Mouse (Mus musculus) embryonic facial prominence, embryonic 10.5 days (tissue): Measurements from ENCODE around the gene 2810004N23Rik. TPM values are rescaled to one million over a fixed set of nuclear protein-coding genes. Genes with fewer than 3 reads are reported as not detected.

Experiments
- DNase-seq: peaks from one replicate; pipeline ENCODE4 v3.0.0-alpha.2; 2017; ENCODE audit warnings: low spot score
- H3K27ac ChIP-seq: fragments of 300-500 bp; sonication (generic); replicated peaks from 2 replicates; pipeline ENCODE4 v1.5.1; 2016; ENCODE audit warnings: mild to moderate bottlenecking
- H3K27me3 ChIP-seq: fragments of 300-500 bp; sonication (generic); replicated peaks from 2 replicates; pipeline ENCODE4 v1.6.1; 2016; ENCODE audit warnings: low read depth, mild to moderate bottlenecking; ENCODE audit not compliant: poor library complexity, severe bottlenecking
- H3K36me3 ChIP-seq: fragments of 300-500 bp; sonication (generic); replicated peaks from 2 replicates; pipeline ENCODE4 v1.6.1; 2016; ENCODE audit warnings: mild to moderate bottlenecking, moderate library complexity
- H3K4me1 ChIP-seq: fragments of 300-500 bp; sonication (generic); 2 replicates; pipeline ENCODE4 v1.6.1; 2016
- H3K4me3 ChIP-seq: fragments of 300-500 bp; sonication (generic); 2 replicates; pipeline ENCODE4 v1.5.1; 2016; ENCODE audit warnings: mild to moderate bottlenecking, moderate library complexity
- H3K9me3 ChIP-seq: fragments of 300-500 bp; sonication (generic); 2 replicates; pipeline ENCODE4 v1.6.1; 2016; ENCODE audit warnings: mild to moderate bottlenecking
- WGBS: fragments of 180-500 bp; shearing (Covaris S2); methylation state at CpG from one replicate; pipeline ENCODE4 v1.1.7; 2016; 5-methylcytosine and 5-hydroxymethylcytosine counted together
- polyA plus RNA-seq: library from polyadenylated mRNA; unstranded; fragments of >200 nt; fragmentation: Nextera tagmentation; extraction: Ambion mirVana; gene quantifications from 2 replicates; pipeline ENCODE4 v1.2.1, GENCODE M21; 2016

The 2810004N23Rik gene
- polyA plus RNA-seq, 1 experiment from 2014 or later, result 82.2 TPM

DNA sequence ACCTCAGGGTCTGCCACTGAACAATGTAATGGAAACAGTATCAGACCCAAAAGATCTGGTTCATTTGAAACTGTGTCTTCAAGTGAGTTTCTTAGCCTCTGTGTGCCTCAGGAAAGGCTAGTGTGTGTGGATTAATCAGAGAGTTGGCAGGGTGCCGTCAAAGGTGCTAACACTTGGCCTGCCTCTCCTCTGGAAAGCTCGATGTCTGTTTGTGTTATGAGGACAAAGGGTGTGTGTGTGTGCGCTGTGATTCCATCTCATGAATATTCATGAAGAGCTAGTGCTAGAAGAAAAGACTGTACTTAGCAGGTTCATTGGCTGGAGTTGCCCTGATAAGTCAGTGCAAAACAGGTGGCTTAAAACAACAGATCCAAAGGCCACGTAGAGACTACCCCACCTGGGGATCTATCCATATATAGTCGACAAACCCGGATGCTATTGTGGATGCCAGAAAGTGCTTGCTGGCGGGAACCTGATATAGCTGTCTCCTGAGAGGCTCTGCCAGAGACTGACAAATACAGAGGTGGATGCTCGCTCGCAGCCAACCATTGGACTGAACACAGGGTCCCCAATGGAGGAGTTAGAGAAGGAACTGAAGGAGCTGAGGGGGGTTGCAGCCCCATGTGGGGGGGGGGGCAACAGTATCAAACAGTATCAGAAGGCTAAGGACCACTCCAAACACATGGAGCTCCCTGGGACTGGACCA lies 52.1 kb downstream of the 2810004N23Rik start:
- 51% methylated on average over 9 of the region's 9 CpGs for WGBS
- H3K4me1 ChIP-seq, result 0 out of 2 replicates have a peak, but pooled peaks cover 13% of the 10 kb centered on the region
- H3K27me3 ChIP-seq, result no peaks in the 10 kb centered on the region; the same call in 1 of the 2 replicates
- no peaks in the 10 kb centered on the region for H3K9me3 ChIP-seq
- H3K4me3 ChIP-seq, result no peak overlapping the region
- H3K36me3 ChIP-seq, result no peaks in the 10 kb centered on the region
- no peak for DNase-seq
- H3K27ac ChIP-seq, result no peak overlapping the region

DNA sequence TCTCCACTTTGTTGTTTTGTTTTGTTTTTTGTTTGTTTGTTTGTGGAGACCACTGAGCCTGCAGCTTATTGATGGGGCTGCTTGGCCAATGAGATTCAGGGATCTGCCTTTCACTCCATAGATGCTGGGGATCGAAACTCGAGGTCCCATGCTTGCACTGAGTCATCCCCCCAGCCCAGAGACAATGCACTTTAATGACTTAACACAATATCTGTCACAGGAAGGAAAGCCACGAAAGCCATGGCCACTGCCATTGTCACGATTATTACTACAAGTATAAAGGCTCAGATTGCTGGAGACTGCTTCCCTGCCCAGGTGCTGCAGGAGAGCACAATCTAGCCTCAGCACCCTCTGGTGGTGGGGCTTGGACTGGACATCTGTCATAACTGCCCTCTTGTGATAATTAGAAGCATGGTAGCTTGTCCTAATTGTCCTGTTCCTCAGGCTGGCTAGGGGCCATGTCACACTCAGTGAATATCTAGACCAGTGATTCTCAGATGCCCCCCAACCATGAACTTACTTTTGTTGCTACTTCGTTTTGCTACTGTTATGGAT lies 52.8 kb downstream of the 2810004N23Rik start:
- no peak overlapping the region for H3K27ac ChIP-seq
- H3K9me3 ChIP-seq, result no peaks in the 10 kb centered on the region
- WGBS, result 65% methylated on average over 5 of the region's 5 CpGs
- H3K36me3 ChIP-seq, result no peaks in the 10 kb centered on the region
- H3K4me3 ChIP-seq, result no peak overlapping the region
- DNase-seq, result no peak
- 0 out of 2 replicates have a peak, but pooled peaks cover 13% of the 10 kb centered on the region for H3K4me1 ChIP-seq
- no peaks in the 10 kb centered on the region; the same call in 1 of the 2 replicates for H3K27me3 ChIP-seq

DNA sequence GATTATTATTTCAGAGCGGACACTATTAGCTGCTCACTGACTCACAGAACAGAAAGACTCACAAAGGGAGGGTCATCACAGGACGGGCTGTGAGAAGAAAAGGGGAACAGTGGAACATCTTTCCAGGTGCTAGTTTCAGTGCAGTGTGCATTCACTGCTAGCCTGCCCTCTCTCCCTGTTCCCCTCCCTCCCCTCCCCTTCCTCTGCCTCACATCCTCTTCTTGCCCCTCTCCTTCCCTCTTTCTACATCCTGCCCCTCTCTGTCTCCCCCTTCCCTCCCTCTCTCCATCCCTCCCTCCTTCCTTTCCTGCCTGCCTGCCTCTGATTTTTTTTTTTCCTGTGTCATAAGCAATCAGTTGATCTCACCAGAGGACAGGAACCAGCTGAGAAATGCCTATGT lies 53.5 kb downstream of the 2810004N23Rik start:
- Histone ChIP-seq H3K4me3 (no peak overlapping the region), H3K27me3 (no peaks in the 10 kb centered on the region; the same call in 1 of the 2 replicates), H3K27ac (no peak overlapping the region), H3K4me1 (0 out of 2 replicates have a peak, but pooled peaks cover 13% of the 10 kb centered on the region), H3K36me3 (no peaks in the 10 kb centered on the region), H3K9me3 (no peaks in the 10 kb centered on the region)
- DNase-seq, result no peak
- 62% methylated on average over 2 of the region's 2 CpGs for WGBS

DNA sequence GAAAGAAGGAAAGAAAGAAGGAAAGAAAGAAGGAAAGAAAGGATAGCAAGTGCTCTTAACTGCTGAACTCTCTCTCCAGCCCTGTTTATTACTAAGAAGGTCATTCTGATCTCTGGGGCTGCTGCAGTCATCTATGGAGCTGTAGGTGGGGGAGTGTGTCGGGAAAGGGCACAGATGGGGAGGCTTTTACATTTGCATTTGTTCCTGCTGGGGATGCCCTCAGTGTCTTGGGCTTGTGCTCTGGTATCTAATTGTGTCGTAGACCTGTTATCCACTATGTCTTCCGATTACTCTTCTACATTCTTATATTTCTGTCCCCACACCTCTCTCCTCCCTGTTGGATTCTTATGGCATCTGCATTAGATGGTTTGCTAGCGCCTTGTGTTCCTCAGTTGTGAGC lies 56.9 kb downstream of the 2810004N23Rik start:
- no peaks in the 10 kb centered on the region for H3K36me3 ChIP-seq
- H3K27ac ChIP-seq, result no peak overlapping the region
- no peak for DNase-seq
- 0 out of 2 replicates have a peak, but pooled peaks cover 12% of the 10 kb centered on the region for H3K4me1 ChIP-seq
- WGBS, result 88% methylated on average over 4 of the region's 4 CpGs
- peaks cover 12% of the 10 kb centered on the region for H3K27me3 ChIP-seq
- no peak overlapping the region for H3K4me3 ChIP-seq
- no peaks in the 10 kb centered on the region for H3K9me3 ChIP-seq

DNA sequence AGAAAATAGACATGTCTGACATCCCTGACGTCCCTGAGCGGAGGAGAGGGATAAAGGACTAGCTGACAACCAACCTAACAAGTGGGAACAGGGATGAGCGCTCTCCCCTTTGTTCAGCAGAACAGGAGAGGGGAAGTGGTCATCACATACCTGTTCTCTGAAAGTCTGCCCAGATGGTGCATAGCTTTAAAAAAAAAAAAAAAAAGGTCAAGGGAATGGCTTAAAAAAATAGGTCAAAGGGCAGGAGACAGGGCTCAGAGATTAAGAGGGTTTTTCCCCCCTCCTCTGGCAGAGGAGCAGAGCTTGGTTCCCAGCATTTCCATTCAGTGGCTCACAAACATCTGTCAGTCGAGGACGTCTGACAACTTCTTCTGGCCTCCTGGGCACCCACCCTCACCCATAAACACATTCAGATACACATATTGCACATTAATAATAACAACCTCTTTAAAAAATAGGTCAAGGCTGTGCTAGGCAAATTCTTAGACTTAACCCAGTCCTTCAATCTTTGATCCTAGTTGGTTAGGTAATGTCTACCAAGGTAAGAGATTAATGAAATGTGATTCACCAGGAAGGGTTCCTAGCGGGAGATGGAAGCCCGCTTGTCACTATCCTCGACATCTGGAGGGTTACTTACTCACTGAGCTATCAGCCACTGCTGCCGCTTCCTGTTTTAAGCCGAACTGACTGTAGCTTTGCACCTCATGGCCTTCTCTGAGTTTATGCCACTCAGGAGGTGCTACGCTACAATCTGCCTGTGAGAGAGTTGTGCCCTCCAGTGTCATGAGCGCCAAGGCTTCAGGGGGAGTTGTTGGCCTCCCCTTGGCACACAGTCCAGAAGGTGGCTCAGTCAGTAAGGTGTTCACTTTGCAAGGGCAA lies 58.9 kb downstream of the 2810004N23Rik start:
- peaks cover 17% of the 10 kb centered on the region for H3K27me3 ChIP-seq
- WGBS, result 68% methylated on average over 12 of the region's 12 CpGs
- no peak overlapping the region for H3K27ac ChIP-seq
- DNase-seq, result no peak
- H3K36me3 ChIP-seq, result no peaks in the 10 kb centered on the region
- no peaks in the 10 kb centered on the region for H3K9me3 ChIP-seq
- H3K4me3 ChIP-seq, result no peak overlapping the region
- H3K4me1 ChIP-seq, result no peaks in the 10 kb centered on the region

DNA sequence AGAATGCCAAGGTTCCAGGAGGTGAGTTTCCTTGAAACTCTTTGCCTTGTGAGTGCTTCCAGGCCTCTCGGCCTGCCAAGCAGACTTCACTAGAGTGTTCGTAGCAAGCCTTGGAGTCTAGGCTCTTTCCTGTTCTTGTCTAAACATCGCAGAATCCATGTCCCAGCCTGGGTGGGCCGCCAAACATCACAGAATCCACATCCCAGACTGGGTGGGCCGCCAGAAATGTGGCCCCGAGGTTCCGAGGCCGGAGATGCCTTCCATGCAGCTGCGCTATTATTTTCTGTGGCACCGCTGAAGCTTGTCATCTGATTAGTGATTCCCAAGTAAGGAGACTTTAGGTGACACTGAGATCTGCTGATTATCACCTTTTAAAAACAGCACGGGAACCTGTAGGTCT lies 62.4 kb downstream of the 2810004N23Rik start:
- DNase-seq, result no peak
- WGBS, result 45% methylated on average over 11 of the region's 11 CpGs
- no peaks in the 10 kb centered on the region for H3K36me3 ChIP-seq
- H3K4me1 ChIP-seq, result no peaks in the 10 kb centered on the region
- H3K9me3 ChIP-seq, result no peaks in the 10 kb centered on the region
- no peak overlapping the region for H3K4me3 ChIP-seq
- peaks cover 50% of the 10 kb centered on the region for H3K27me3 ChIP-seq
- H3K27ac ChIP-seq, result no peak overlapping the region

DNA sequence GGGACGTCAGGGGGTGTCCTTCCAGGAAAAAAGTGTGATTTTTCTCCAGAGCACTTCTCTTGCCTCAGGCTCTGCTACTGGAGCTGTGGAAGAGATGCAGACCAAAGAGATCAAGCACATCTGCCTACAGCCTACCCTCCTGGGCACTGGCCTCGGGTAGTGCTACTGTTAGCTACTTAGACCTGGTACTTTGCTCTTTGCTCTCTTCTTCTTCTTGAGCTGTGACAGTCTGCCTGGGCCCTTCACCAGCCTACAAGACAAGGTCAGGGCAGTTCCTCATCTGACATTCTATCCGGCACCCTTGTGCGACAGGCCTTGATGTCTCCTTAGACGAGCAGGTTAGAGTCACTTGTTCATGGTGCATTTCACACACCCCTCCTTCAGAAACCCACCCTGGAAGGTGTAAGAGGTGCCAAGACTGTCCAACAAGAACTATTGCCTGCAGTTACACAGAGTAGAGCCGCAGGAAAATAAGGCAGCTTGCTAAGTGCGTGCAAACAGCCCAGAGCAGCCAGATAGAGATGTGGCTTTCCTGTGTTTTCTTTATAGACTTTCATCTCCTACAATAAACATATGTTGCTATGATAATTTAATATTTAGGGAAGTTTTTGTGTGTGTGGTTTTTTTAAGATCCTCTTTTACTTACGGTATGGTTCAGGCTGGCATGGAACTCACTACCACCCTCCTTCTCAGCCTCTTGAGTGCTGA lies 67.0 kb downstream of the 2810004N23Rik start:
- peaks cover 83% of the 10 kb centered on the region for H3K27me3 ChIP-seq
- H3K4me3 ChIP-seq, result no peak overlapping the region
- DNase-seq, result no peak
- H3K27ac ChIP-seq, result no peak overlapping the region
- no peaks in the 10 kb centered on the region for H3K9me3 ChIP-seq
- peaks cover 35% of the 10 kb centered on the region for H3K4me1 ChIP-seq
- H3K36me3 ChIP-seq, result no peaks in the 10 kb centered on the region
- WGBS, result 74% methylated on average over 8 of the region's 8 CpGs

DNA sequence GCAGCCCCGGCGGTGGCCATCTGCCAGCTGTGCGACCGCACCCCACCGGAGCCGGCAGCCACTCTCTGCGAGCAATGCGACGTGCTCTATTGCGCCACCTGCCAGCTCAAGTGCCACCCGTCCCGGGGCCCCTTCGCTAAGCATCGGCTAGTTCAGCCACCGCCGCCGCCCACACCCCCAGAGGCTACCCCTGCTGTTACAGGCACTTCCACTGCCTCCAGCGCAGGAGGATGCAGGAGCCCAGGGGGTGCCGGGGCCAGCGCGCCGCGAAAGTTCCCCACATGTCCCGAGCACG lies 68.5 kb downstream of the 2810004N23Rik start:
- Histone ChIP-seq H3K27ac (no peak overlapping the region; the same call in 1 of the 2 replicates), H3K4me3 (peak overlapping the region; percentile 74), H3K4me1 (peaks cover 35% of the 10 kb centered on the region), H3K9me3 (no peaks in the 10 kb centered on the region), H3K27me3 (peaks cover 96% of the 10 kb centered on the region), H3K36me3 (no peaks in the 10 kb centered on the region)
- under 1% methylated on average over 25 of the region's 25 CpGs for WGBS
- DNase-seq, result peak; percentile 74

DNA sequence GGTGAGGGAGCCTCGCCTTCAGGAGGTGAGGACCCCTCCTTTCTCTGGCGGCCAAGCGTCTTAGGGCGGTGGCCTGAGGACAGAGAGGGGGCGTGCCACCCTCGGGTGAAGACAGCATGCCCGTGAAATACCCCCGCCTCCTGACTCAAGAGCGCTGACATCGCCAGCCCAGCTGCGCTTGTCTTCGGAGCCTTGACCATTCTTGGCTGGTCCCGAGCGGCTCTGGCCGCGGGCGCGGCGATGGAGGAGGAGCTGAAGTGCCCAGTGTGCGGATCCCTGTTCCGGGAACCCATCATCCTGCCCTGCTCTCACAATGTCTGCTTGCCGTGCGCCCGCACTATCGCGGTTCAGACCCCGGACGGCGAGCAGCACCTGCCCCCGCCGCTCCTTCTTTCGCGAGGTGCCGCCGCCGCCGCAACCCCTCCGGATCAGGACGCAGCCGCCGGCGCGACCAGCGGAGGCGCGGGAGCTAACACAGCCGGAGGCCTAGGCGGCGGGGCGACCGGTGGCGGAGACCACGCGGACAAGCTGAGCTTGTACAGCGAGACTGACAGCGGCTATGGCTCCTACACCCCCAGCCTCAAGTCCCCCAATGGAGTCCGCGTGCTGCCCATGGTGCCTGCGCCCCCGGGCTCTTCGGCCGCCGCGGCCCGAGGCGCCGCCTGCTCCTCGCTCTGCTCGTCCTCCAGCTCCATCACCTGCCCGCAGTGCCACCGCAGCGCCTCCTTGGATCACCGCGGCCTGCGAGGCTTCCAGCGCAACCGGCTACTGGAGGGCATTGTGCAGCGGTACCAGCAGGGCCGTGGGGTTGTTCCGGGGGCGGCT lies 69.0 kb downstream of the 2810004N23Rik start:
- Histone ChIP-seq H3K27ac (no peak overlapping the region; the same call in 1 of the 2 replicates), H3K4me3 (peak overlapping the region; percentile 74), H3K9me3 (no peaks in the 10 kb centered on the region), H3K27me3 (peaks cover 94% of the 10 kb centered on the region), H3K4me1 (peaks cover 35% of the 10 kb centered on the region), H3K36me3 (no peaks in the 10 kb centered on the region)
- peak; percentile 27 for DNase-seq
- WGBS, result under 1% methylated on average over 81 of the region's 81 CpGs

DNA sequence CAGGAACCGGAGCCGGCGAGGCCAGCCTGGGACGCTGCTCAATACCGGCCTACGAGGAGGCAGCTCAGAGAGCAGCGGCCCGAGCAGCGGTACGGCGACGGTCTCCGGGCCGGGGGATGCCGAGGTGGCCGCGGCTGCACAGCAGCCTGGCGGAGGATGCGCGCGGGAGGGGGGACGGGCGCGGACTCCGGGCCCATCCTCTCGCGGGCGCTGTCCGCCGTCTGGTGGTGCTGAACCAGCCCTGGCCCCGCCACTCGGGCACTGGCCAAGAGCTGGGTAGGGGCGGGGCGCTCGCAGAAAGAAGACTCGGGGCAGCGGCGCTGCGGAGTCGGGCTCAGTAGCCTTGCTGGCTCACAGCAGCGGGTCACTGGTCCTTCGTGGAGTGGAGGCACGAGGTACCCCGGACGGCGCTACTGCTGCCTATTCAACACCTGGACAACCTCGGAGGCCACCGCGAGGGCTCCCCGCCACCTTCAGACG lies 69.7 kb downstream of the 2810004N23Rik start:
- no peaks in the 10 kb centered on the region for H3K9me3 ChIP-seq
- WGBS, result under 1% methylated on average over 51 of the region's 51 CpGs
- H3K4me3 ChIP-seq, result peak overlapping the region; percentile 74
- H3K36me3 ChIP-seq, result no peaks in the 10 kb centered on the region
- peak; percentile 94 for DNase-seq
- H3K27me3 ChIP-seq, result peaks cover 87% of the 10 kb centered on the region
- H3K4me1 ChIP-seq, result peaks cover 35% of the 10 kb centered on the region
- H3K27ac ChIP-seq, result peak overlapping the region; percentile 45

DNA sequence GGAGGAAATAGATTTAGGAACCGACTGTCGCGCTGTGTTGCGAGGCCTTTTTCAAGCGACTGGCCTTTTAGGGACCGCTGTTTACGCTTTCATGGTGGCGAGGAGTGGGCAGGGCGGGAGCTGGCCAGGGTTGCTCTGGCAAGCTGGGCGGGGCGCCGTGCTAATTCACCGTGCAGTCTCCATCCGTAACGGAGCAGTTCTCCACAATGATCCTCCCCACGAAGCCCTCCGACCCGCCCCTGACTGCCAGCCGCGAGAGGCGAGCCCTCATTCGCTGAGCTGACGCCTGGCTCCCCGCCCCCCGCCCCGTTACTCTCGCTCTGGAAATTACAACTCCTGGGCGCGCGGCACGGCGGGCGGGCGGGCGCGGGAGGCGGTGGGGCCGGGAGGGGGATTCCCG lies 70.2 kb downstream of the 2810004N23Rik start, which contains the start of gene Trim67:
Gene Trim67 (plus strand): TSS at position 385 of the 400 bp plus-strand sequence.
- peak within 1 kb of the TSS; percentile 59 for H3K27ac ChIP-seq
- H3K36me3 ChIP-seq, result no peaks in the 10 kb centered on the region
- no peaks in the 10 kb centered on the region for H3K9me3 ChIP-seq
- peak; percentile 88 for DNase-seq
- peak within 1 kb of the TSS; percentile 74 for H3K4me3 ChIP-seq
- H3K27me3 ChIP-seq, result peaks cover 84% of the 10 kb centered on the region
- peaks cover 35% of the 10 kb centered on the region for H3K4me1 ChIP-seq
- 0% methylated on average over 39 of the region's 39 CpGs for WGBS
